Mouse (Mus musculus): ENCODE data around the gene Fam208a. TPM values are rescaled to one million over a fixed set of nuclear protein-coding genes. Genes with fewer than 3 reads are reported as not detected.

Fam208a gene
- polyA plus RNA-seq, 1 experiment from 2014 or later = 19.1 TPM

GRCm38 (mm10) chr14:27392660-27393059 is 36.0 kb upstream of the Fam208a start:
- Histone ChIP-seq H3K4me2 (ENCODE audit: low read length) (no peak overlapping the region), H3K27me3 (ENCODE audit: control insufficient read depth, insufficient read depth, low read length) (no peaks in the 10 kb centered on the region), H3K36me3 (ENCODE audit: control insufficient read depth, insufficient read depth, low read length) (no peaks in the 10 kb centered on the region), H3K4me3 (replicated peaks; ENCODE audit: low read depth, low read length) (no peak overlapping the region), H3K4me1 (ENCODE audit: control insufficient read depth, insufficient read depth, low read length) (no peaks in the 10 kb centered on the region), H3K9ac (replicated peaks; ENCODE audit: low read length) (no peak overlapping the region), H3K9me3 (ENCODE audit: control insufficient read depth, low read length) (no peaks in the 10 kb centered on the region), H3K27ac (replicated peaks; ENCODE audit: low read depth, low read length) (no peak overlapping the region)
- DNase-seq (no peak), ATAC-seq (ENCODE audit: low FRiP score, low TSS enrichment) (no peak)
- WGBS = 92% methylated on average over 2 of the region's 2 CpGs

GRCm38 (mm10) chr14:27393806-27394205 is 34.8 kb upstream of the Fam208a start:
- DNase-seq (no peak), ATAC-seq (ENCODE audit: low FRiP score, low TSS enrichment) (no peak)
- Histone ChIP-seq H3K27me3 (ENCODE audit: control insufficient read depth, insufficient read depth, low read length) (no peaks in the 10 kb centered on the region), H3K4me2 (ENCODE audit: low read length) (no peak overlapping the region), H3K4me3 (replicated peaks; ENCODE audit: low read depth, low read length) (no peak overlapping the region), H3K9me3 (ENCODE audit: control insufficient read depth, low read length) (no peaks in the 10 kb centered on the region), H3K4me1 (ENCODE audit: control insufficient read depth, insufficient read depth, low read length) (no peaks in the 10 kb centered on the region), H3K27ac (replicated peaks; ENCODE audit: low read depth, low read length) (no peak overlapping the region), H3K9ac (replicated peaks; ENCODE audit: low read length) (no peak overlapping the region), H3K36me3 (ENCODE audit: control insufficient read depth, insufficient read depth, low read length) (no peaks in the 10 kb centered on the region)
- WGBS = 78% methylated on average over 10 of the region's 10 CpGs

GRCm38 (mm10) chr14:27396424-27396823 is 32.2 kb upstream of the Fam208a start:
- ATAC-seq (ENCODE audit: low FRiP score, low TSS enrichment) = no peak
- DNase-seq = no peak

GRCm38 (mm10) chr14:27397526-27397925 is 31.1 kb upstream of the Fam208a start:
- ATAC-seq (ENCODE audit: low FRiP score, low TSS enrichment) (no peak), DNase-seq (peak; percentile 32)
- H3K4me1 ChIP-seq (ENCODE audit: control insufficient read depth, insufficient read depth, low read length) = no peaks in the 10 kb centered on the region
- no peak overlapping the region for H3K9ac ChIP-seq (replicated peaks; ENCODE audit: low read length)
- WGBS = 78% methylated on average over 6 of the region's 6 CpGs
- no peaks in the 10 kb centered on the region for H3K36me3 ChIP-seq (ENCODE audit: control insufficient read depth, insufficient read depth, low read length)
- no peaks in the 10 kb centered on the region for H3K9me3 ChIP-seq (ENCODE audit: control insufficient read depth, low read length)
- H3K4me3 ChIP-seq (replicated peaks; ENCODE audit: low read depth, low read length) = no peak overlapping the region
- H3K27ac ChIP-seq (replicated peaks; ENCODE audit: low read depth, low read length) = 0 out of 2 replicates have a peak overlapping the region, but pooled peaks have one; percentile 6
- no peaks in the 10 kb centered on the region for H3K27me3 ChIP-seq (ENCODE audit: control insufficient read depth, insufficient read depth, low read length)
- no peak overlapping the region for H3K4me2 ChIP-seq (ENCODE audit: low read length)

More at GRCm38 (mm10) chr14:27396424-27396823, 32.2 kb upstream of the Fam208a start:
- H3K36me3 ChIP-seq (ENCODE audit: control insufficient read depth, insufficient read depth, low read length) = no peaks in the 10 kb centered on the region
- H3K4me2 ChIP-seq (ENCODE audit: low read length) = no peak overlapping the region
- no peaks in the 10 kb centered on the region for H3K27me3 ChIP-seq (ENCODE audit: control insufficient read depth, insufficient read depth, low read length)
- H3K9me3 ChIP-seq (ENCODE audit: control insufficient read depth, low read length) = no peaks in the 10 kb centered on the region
- H3K4me3 ChIP-seq (replicated peaks; ENCODE audit: low read depth, low read length) = no peak overlapping the region
- no peak overlapping the region for H3K9ac ChIP-seq (replicated peaks; ENCODE audit: low read length)
- H3K4me1 ChIP-seq (ENCODE audit: control insufficient read depth, insufficient read depth, low read length) = no peaks in the 10 kb centered on the region
- H3K27ac ChIP-seq (replicated peaks; ENCODE audit: low read depth, low read length) = no peak overlapping the region
- 82% methylated on average over 7 of the region's 7 CpGs for WGBS

- H3K4me3 ChIP-seq (replicated peaks; ENCODE audit: low read depth, low read length) = no peak overlapping the region
- H3K9me3 ChIP-seq (ENCODE audit: control insufficient read depth, low read length) = no peaks in the 10 kb centered on the region
- H3K27me3 ChIP-seq (ENCODE audit: control insufficient read depth, insufficient read depth, low read length) = no peaks in the 10 kb centered on the region
- WGBS = 89% methylated on average over 6 of the region's 6 CpGs
- no peaks in the 10 kb centered on the region for H3K36me3 ChIP-seq (ENCODE audit: control insufficient read depth, insufficient read depth, low read length)
- no peak overlapping the region for H3K9ac ChIP-seq (replicated peaks; ENCODE audit: low read length)
- ATAC-seq (ENCODE audit: low FRiP score, low TSS enrichment) = no peak
- H3K27ac ChIP-seq (replicated peaks; ENCODE audit: low read depth, low read length) = no peak overlapping the region
- no peaks in the 10 kb centered on the region for H3K4me1 ChIP-seq (ENCODE audit: control insufficient read depth, insufficient read depth, low read length)
- H3K4me2 ChIP-seq (ENCODE audit: low read length) = no peak overlapping the region
- no peak for DNase-seq
These were observed 28.1 kb upstream of the Fam208a start for GRCm38 (mm10) chr14:27400495-27400894.

- Histone ChIP-seq H3K9me3 (ENCODE audit: control insufficient read depth, low read length) (0 out of 2 replicates have a peak, but pooled peaks cover 3% of the 10 kb centered on the region), H3K27me3 (ENCODE audit: control insufficient read depth, insufficient read depth, low read length) (no peaks in the 10 kb centered on the region), H3K4me3 (replicated peaks; ENCODE audit: low read depth, low read length) (no peak overlapping the region), H3K27ac (replicated peaks; ENCODE audit: low read depth, low read length) (no peak overlapping the region), H3K36me3 (ENCODE audit: control insufficient read depth, insufficient read depth, low read length) (no peaks in the 10 kb centered on the region), H3K4me1 (ENCODE audit: control insufficient read depth, insufficient read depth, low read length) (no peaks in the 10 kb centered on the region), H3K4me2 (ENCODE audit: low read length) (no peak overlapping the region), H3K9ac (replicated peaks; ENCODE audit: low read length) (no peak overlapping the region)
- ATAC-seq (ENCODE audit: low FRiP score, low TSS enrichment) (no peak), DNase-seq (no peak)
- WGBS = 92% methylated on average over 12 of the region's 12 CpGs
These were observed 26.8 kb upstream of the Fam208a start for GRCm38 (mm10) chr14:27401717-27402278.

GRCm38 (mm10) chr14:27402332-27403250 is 26.0 kb upstream of the Fam208a start:
- ATAC-seq (ENCODE audit: low FRiP score, low TSS enrichment) (no peak), DNase-seq (no peak)
- Histone ChIP-seq H3K4me2 (ENCODE audit: low read length) (no peak overlapping the region), H3K4me1 (ENCODE audit: control insufficient read depth, insufficient read depth, low read length) (no peaks in the 10 kb centered on the region), H3K4me3 (replicated peaks; ENCODE audit: low read depth, low read length) (no peak overlapping the region), H3K27ac (replicated peaks; ENCODE audit: low read depth, low read length) (no peak overlapping the region), H3K9me3 (ENCODE audit: control insufficient read depth, low read length) (0 out of 2 replicates have a peak, but pooled peaks cover 3% of the 10 kb centered on the region), H3K36me3 (ENCODE audit: control insufficient read depth, insufficient read depth, low read length) (no peaks in the 10 kb centered on the region), H3K9ac (replicated peaks; ENCODE audit: low read length) (no peak overlapping the region), H3K27me3 (ENCODE audit: control insufficient read depth, insufficient read depth, low read length) (no peaks in the 10 kb centered on the region)
- WGBS = 89% methylated on average over 10 of the region's 10 CpGs

GRCm38 (mm10) chr14:27405452-27405851 is 23.2 kb upstream of the Fam208a start:
- no peak for ATAC-seq (ENCODE audit: low FRiP score, low TSS enrichment)
- no peak overlapping the region for H3K4me2 ChIP-seq (ENCODE audit: low read length)
- DNase-seq = no peak
- H3K27ac ChIP-seq (replicated peaks; ENCODE audit: low read depth, low read length) = no peak overlapping the region
- no peak overlapping the region for H3K4me3 ChIP-seq (replicated peaks; ENCODE audit: low read depth, low read length)
- H3K9ac ChIP-seq (replicated peaks; ENCODE audit: low read length) = no peak overlapping the region
- H3K4me1 ChIP-seq (ENCODE audit: control insufficient read depth, insufficient read depth, low read length) = no peaks in the 10 kb centered on the region
- WGBS = 95% methylated on average over 4 of the region's 4 CpGs
- H3K27me3 ChIP-seq (ENCODE audit: control insufficient read depth, insufficient read depth, low read length) = no peaks in the 10 kb centered on the region
- H3K36me3 ChIP-seq (ENCODE audit: control insufficient read depth, insufficient read depth, low read length) = no peaks in the 10 kb centered on the region
- H3K9me3 ChIP-seq (ENCODE audit: control insufficient read depth, low read length) = 0 out of 2 replicates have a peak, but pooled peaks cover 3% of the 10 kb centered on the region

Data from midbrain, embryonic 14.5 days (tissue).